Mouse (Mus musculus): ENCODE data around the gene Ano9. TPM values are rescaled to one million over a fixed set of nuclear protein-coding genes. Genes with fewer than 3 reads are reported as not detected.
A peak's percentile ranks its signal among the peaks of the same experiment; 100 is the strongest.

Ano9 gene
- total and polyA plus RNA-seq, 2 experiments from 2014 or later: 0.05 to 0.43 TPM

GRCm38 (mm10) chr7:141092051-141092735, 25.4 kb downstream of the Ano9 start:
- ATAC-seq (peak; percentile 88; the same call in 1 of the 2 replicates), DNase-seq (peak; percentile 33)
- WGBS: 6% methylated on average over 37 of the region's 37 CpGs
- Histone ChIP-seq H3K27ac (ENCODE audit: low read depth, low read length) (no peak overlapping the region), H3K4me1 (ENCODE audit: insufficient read depth) (no peaks in the 10 kb centered on the region), H3K27me3 (ENCODE audit: insufficient read depth, low read length) (peaks cover 12% of the 10 kb centered on the region), H3K36me3 (ENCODE audit: insufficient read depth) (no peaks in the 10 kb centered on the region), H3K9ac (no peak overlapping the region; the same call in 1 of the 2 replicates), H3K4me3 (ENCODE audit: low read depth, low read length) (peak overlapping the region; percentile 9), H3K9me3 (ENCODE audit: low read length) (no peaks in the 10 kb centered on the region), H3K4me2 (ENCODE audit: low read depth) (peak overlapping the region; percentile 35)
- TF ChIP-seq CTCF (IDR thresholded peaks at IDR 0.05; ENCODE audit: low read depth): peak; percentile 54

- no peaks in the 10 kb centered on the region for H3K9me3 ChIP-seq (ENCODE audit: low read length)
- peaks cover 12% of the 10 kb centered on the region for H3K27me3 ChIP-seq (ENCODE audit: insufficient read depth, low read length)
- no peak overlapping the region for H3K4me2 ChIP-seq (ENCODE audit: low read depth)
- WGBS: 50% methylated on average over 8 of the region's 8 CpGs
- H3K9ac ChIP-seq: no peak overlapping the region
- TF ChIP-seq CTCF (IDR thresholded peaks at IDR 0.05; ENCODE audit: low read depth): no peak
- no peaks in the 10 kb centered on the region for H3K36me3 ChIP-seq (ENCODE audit: insufficient read depth)
- no peak for ATAC-seq
- H3K4me1 ChIP-seq (ENCODE audit: insufficient read depth): no peaks in the 10 kb centered on the region
- no peak overlapping the region for H3K27ac ChIP-seq (ENCODE audit: low read depth, low read length)
- H3K4me3 ChIP-seq (ENCODE audit: low read depth, low read length): no peak overlapping the region
- no peak for DNase-seq
Observed at GRCm38 (mm10) chr7:141090228-141090627, 27.4 kb downstream of the Ano9 start.

GRCm38 (mm10) chr7:141088473-141088872, 29.1 kb downstream of the Ano9 start:
- no peak for TF ChIP-seq CTCF (IDR thresholded peaks at IDR 0.05; ENCODE audit: low read depth)
- 20% methylated on average over 18 of the region's 18 CpGs for WGBS
- DNase-seq (no peak), ATAC-seq (no peak)
- peaks cover 12% of the 10 kb centered on the region for H3K27me3 ChIP-seq (ENCODE audit: insufficient read depth, low read length)
- no peak overlapping the region for H3K27ac ChIP-seq (ENCODE audit: low read depth, low read length)
- no peak overlapping the region for H3K4me2 ChIP-seq (ENCODE audit: low read depth)
- H3K9ac ChIP-seq: no peak overlapping the region
- no peaks in the 10 kb centered on the region for H3K36me3 ChIP-seq (ENCODE audit: insufficient read depth)
- no peak overlapping the region for H3K4me3 ChIP-seq (ENCODE audit: low read depth, low read length)
- H3K4me1 ChIP-seq (ENCODE audit: insufficient read depth): no peaks in the 10 kb centered on the region
- no peaks in the 10 kb centered on the region for H3K9me3 ChIP-seq (ENCODE audit: low read length)

- peaks cover 10% of the 10 kb centered on the region for H3K27me3 ChIP-seq (ENCODE audit: insufficient read depth, low read length)
- H3K4me2 ChIP-seq (ENCODE audit: low read depth): no peak overlapping the region
- no peak for ATAC-seq
- no peak for TF ChIP-seq CTCF (IDR thresholded peaks at IDR 0.05; ENCODE audit: low read depth)
- WGBS: 62% methylated on average over 8 of the region's 8 CpGs
- DNase-seq: no peak
- H3K4me1 ChIP-seq (ENCODE audit: insufficient read depth): no peaks in the 10 kb centered on the region
- no peak overlapping the region for H3K27ac ChIP-seq (ENCODE audit: low read depth, low read length)
- no peaks in the 10 kb centered on the region for H3K9me3 ChIP-seq (ENCODE audit: low read length)
- no peaks in the 10 kb centered on the region for H3K36me3 ChIP-seq (ENCODE audit: insufficient read depth)
- H3K9ac ChIP-seq: no peak overlapping the region
- no peak overlapping the region for H3K4me3 ChIP-seq (ENCODE audit: low read depth, low read length)
Observed at GRCm38 (mm10) chr7:141087894-141088293, 29.7 kb downstream of the Ano9 start.

- Histone ChIP-seq H3K27ac (ENCODE audit: low read depth, low read length) (no peak overlapping the region), H3K4me3 (ENCODE audit: low read depth, low read length) (no peak overlapping the region), H3K27me3 (ENCODE audit: insufficient read depth, low read length) (no peaks in the 10 kb centered on the region), H3K4me1 (ENCODE audit: insufficient read depth) (no peaks in the 10 kb centered on the region), H3K4me2 (ENCODE audit: low read depth) (no peak overlapping the region), H3K36me3 (ENCODE audit: insufficient read depth) (no peaks in the 10 kb centered on the region), H3K9ac (no peak overlapping the region), H3K9me3 (ENCODE audit: low read length) (no peaks in the 10 kb centered on the region)
- 27% methylated on average over 34 of the region's 34 CpGs for WGBS
- DNase-seq: no peak
- TF ChIP-seq CTCF (IDR thresholded peaks at IDR 0.05; ENCODE audit: low read depth): no peak
- ATAC-seq: no peak
Observed at GRCm38 (mm10) chr7:141079481-141080449, 37.8 kb downstream of the Ano9 start.

GRCm38 (mm10) chr7:141078876-141079275, 38.7 kb downstream of the Ano9 start:
- Histone ChIP-seq H3K4me2 (ENCODE audit: low read depth) (no peak overlapping the region), H3K4me3 (ENCODE audit: low read depth, low read length) (no peak overlapping the region), H3K9me3 (ENCODE audit: low read length) (no peaks in the 10 kb centered on the region), H3K9ac (no peak overlapping the region), H3K27me3 (ENCODE audit: insufficient read depth, low read length) (no peaks in the 10 kb centered on the region), H3K36me3 (ENCODE audit: insufficient read depth) (no peaks in the 10 kb centered on the region), H3K4me1 (ENCODE audit: insufficient read depth) (no peaks in the 10 kb centered on the region), H3K27ac (ENCODE audit: low read depth, low read length) (no peak overlapping the region)
- WGBS: 86% methylated on average over 4 of the region's 4 CpGs
- no peak for DNase-seq
- no peak for TF ChIP-seq CTCF (IDR thresholded peaks at IDR 0.05; ENCODE audit: low read depth)
- no peak for ATAC-seq

GRCm38 (mm10) chr7:141077841-141078240, 39.8 kb downstream of the Ano9 start, which contains the start of gene Pkp3:
TSS of gene Pkp3 (plus strand) at chr7:141078218.
- H3K4me2 ChIP-seq (ENCODE audit: low read depth): no peak within 1 kb of the TSS
- no peak for TF ChIP-seq CTCF (IDR thresholded peaks at IDR 0.05; ENCODE audit: low read depth)
- no peak within 1 kb of the TSS for H3K27ac ChIP-seq (ENCODE audit: low read depth, low read length)
- 92% methylated on average over 15 of the region's 15 CpGs for WGBS
- no peaks in the 10 kb centered on the region for H3K36me3 ChIP-seq (ENCODE audit: insufficient read depth)
- DNase-seq (no peak), ATAC-seq (no peak)
- no peaks in the 10 kb centered on the region for H3K27me3 ChIP-seq (ENCODE audit: insufficient read depth, low read length)
- H3K9me3 ChIP-seq (ENCODE audit: low read length): no peaks in the 10 kb centered on the region
- no peak within 1 kb of the TSS for H3K4me3 ChIP-seq (ENCODE audit: low read depth, low read length)
- H3K9ac ChIP-seq: no peak within 1 kb of the TSS
- no peaks in the 10 kb centered on the region for H3K4me1 ChIP-seq (ENCODE audit: insufficient read depth)
